Mouse (Mus musculus): ENCODE data around the gene Ctnnd2. TPM values are rescaled to one million over a fixed set of nuclear protein-coding genes. Genes with fewer than 3 reads are reported as not detected.

Gene Ctnnd2
- total RNA-seq, 2 experiments from 2014 or later = 223 to 229 TPM

DNA sequence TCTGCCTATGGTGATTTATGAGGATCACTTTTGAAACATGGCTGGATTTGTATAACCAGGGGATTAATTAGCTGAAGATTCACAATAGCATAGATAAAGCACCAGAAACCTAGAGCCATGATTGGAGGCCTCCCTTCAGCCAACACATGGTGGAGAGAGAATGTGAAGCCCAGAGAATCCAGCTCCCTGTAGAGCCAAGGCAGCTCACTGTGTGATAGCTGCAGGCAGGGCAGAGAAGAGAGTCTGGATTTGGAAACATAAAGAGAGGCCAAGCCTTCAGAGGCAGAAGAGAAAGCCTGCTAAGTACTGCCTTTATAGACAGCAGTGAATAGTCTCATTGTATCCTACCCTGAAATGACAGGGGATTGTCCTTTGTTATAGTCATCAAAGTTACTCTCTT is 340.7 kb downstream of the Ctnnd2 start:
- H3K27ac ChIP-seq = no peak overlapping the region
- no peak for TF ChIP-seq CTCF (conservative IDR thresholded peaks at IDR 0.05)
- H3K4me3 ChIP-seq = no peak overlapping the region
- DNase-seq (ENCODE audit: low spot score in 2 of 2) = no peak

GRCm38 (mm10) chr15:30515425-30515824 is 343.0 kb downstream of the Ctnnd2 start:
- no peak overlapping the region for H3K4me3 ChIP-seq
- TF ChIP-seq CTCF (conservative IDR thresholded peaks at IDR 0.05) = no peak
- no peak overlapping the region for H3K27ac ChIP-seq
- DNase-seq (ENCODE audit: low spot score in 2 of 2) = no peak

DNA sequence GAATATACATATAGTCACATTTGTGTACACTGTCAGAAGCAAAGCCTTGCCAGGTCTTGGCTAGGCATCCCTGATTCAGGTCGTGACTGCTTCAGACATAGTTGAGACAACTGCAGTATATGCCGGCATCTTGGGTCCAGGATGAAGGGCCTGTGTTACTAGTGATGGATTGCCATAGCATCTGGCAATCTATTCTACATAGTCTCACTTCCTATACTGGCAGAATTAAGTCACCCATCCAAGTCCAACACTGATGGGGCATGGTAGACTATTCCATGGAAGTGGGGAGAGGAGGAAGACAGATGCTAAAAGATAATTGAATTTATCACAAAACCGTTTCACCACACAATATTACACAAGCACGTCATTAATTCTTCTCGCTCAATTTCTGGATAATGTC is 369.1 kb downstream of the Ctnnd2 start:
- DNase-seq (ENCODE audit: low spot score in 2 of 2) = no peak
- H3K27ac ChIP-seq = no peak overlapping the region
- TF ChIP-seq CTCF (conservative IDR thresholded peaks at IDR 0.05) = no peak
- H3K4me3 ChIP-seq = no peak overlapping the region

DNA sequence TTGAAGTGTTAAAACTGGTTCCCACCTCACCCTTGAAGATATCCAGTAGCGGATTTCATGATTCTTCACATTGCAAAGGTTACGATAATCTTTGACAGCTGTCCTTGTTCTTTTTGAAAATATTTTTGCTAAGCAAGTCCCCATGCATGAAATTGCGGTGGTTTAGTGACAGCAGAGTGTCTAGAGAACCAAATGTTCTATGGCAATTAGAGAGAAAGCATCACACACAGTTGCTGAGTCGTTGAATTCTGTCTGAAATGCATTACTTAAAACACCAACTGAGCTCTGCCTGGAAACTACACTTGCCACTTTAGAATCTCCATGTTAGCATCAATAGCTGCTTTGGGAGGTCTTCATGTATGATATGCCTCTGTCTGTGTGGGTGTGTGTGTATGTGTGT is 375.9 kb downstream of the Ctnnd2 start:
- DNase-seq (ENCODE audit: low spot score in 2 of 2) = no peak
- no peak for TF ChIP-seq CTCF (conservative IDR thresholded peaks at IDR 0.05)
- no peak overlapping the region for H3K4me3 ChIP-seq
- peak overlapping the region; percentile 83 for H3K27ac ChIP-seq

DNA sequence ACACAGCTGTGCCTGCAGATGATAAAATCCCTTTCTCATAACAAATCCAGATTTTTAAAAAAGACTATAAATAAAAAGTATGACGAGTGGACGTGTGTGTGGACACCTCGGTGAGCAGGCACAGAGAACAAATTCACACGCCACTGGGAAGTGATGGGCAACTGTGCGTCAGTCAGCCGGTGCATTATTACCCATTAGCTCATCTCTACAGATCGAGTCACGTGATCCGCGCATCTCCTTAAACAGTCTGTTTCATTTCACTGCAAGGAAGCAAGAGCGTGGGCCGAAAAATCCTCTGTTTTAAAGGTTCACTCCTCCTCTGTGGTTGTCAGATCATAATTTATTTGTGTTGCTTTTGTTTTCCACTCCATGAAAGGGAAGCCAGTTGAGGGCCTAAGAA is 378.6 kb downstream of the Ctnnd2 start:
- Histone ChIP-seq H3K4me3 (no peak overlapping the region), H3K27ac (peak overlapping the region; percentile 57)
- DNase-seq (ENCODE audit: low spot score in 2 of 2) = no peak
- no peak for TF ChIP-seq CTCF (conservative IDR thresholded peaks at IDR 0.05)

DNA sequence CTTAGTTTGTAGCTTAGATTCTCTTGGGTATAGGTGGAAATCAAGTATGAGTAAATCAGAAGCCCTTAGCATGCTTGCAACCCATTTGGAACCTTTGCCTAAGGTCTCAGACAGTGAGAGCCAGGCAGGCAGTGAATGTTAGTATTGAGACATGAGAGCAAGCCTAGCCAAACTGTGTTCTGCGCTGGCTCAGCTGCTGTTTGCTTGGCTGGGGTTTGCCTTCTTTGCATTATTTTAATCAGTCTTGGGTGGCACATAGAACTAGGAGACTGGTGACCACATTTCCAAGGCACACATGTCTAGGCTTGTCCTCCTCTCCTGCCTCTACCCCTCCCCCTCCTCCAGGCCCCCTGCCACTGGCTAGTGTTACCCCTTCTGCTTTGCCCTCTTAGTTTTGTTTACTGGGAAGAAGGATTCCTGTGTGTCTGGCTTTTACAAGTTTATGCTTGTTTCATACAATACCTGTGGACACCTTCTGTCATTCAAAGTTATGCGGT is 381.6 kb downstream of the Ctnnd2 start:
- TF ChIP-seq CTCF (conservative IDR thresholded peaks at IDR 0.05) = no peak
- no peak overlapping the region for H3K27ac ChIP-seq
- H3K4me3 ChIP-seq = no peak overlapping the region
- no peak for DNase-seq (ENCODE audit: low spot score in 2 of 2)

DNA sequence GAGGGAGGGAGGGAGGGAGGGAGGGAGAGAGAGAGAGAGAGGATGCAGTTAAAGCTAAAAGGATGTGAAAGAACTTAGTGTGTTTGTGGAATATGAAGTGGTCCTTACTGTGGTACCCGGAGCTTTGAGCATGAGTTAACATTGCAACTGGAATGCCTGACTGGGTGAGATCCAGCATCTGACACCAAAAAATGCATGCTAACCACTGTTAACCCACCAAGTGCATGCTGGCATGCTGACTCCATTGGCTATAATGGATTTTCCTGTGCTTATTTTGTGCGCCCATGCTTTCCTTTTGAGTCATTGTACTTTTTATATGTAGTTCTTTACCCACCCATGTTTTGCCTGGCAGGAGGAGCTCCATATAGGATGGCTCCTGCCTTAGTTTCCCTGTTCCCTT is 383.4 kb downstream of the Ctnnd2 start:
- no peak for DNase-seq (ENCODE audit: low spot score in 2 of 2)
- H3K4me3 ChIP-seq = no peak overlapping the region
- TF ChIP-seq CTCF (conservative IDR thresholded peaks at IDR 0.05) = no peak

DNA sequence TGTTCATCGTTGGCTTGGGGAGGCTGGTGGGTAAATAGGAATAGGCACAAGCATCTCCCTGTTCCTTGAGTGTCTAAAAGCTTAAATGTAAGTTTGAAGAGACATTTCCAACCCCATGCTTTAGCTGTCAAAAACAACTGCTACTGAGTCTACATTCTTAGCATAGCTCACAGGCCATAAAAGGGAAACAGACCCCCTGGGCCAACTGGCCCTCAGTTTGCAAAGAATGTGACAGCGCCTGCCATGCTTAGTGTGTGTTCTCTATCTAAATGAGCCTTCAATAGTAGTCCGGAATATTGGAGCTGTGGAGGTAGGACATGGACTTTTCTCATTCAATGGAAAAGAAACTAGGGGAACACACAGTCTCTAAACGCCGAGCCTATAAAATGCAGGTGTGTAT is 390.0 kb downstream of the Ctnnd2 start:
- DNase-seq (ENCODE audit: low spot score in 2 of 2) = no peak
- no peak overlapping the region for H3K4me3 ChIP-seq
- no peak overlapping the region for H3K27ac ChIP-seq
- TF ChIP-seq CTCF (conservative IDR thresholded peaks at IDR 0.05) = no peak

More for the DNA sequence above, 383.4 kb downstream of the Ctnnd2 start:
- H3K27ac ChIP-seq = no peak overlapping the region

DNA sequence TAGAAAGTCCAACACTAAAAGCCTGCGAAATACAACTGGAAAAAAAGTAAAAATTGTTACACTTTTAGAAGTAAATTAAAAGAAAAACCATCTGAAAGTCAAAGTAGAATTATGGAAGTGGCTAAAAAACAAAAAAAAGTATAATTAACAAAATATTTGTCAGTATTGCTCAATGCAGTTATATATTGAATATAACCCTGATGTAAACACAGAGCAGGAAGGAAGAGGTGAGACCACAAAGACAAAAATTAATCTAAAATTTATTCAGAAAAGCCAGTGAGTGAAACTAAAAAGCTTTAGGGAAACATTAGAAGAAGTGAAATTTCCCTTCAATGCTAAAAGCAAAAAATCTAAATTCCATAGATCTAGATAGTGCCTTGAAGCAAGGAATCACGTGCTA is 392.2 kb downstream of the Ctnnd2 start:
- DNase-seq (ENCODE audit: low spot score in 2 of 2) = no peak
- no peak for TF ChIP-seq CTCF (conservative IDR thresholded peaks at IDR 0.05)
- Histone ChIP-seq H3K27ac (no peak overlapping the region), H3K4me3 (no peak overlapping the region)

GRCm38 (mm10) chr15:30570254-30570800 is 397.9 kb downstream of the Ctnnd2 start:
- no peak for TF ChIP-seq CTCF (conservative IDR thresholded peaks at IDR 0.05)
- peak in 1 of 2 experiments; percentile 62 for DNase-seq (ENCODE audit: low spot score in 2 of 2)
- Histone ChIP-seq H3K27ac (peak overlapping the region; percentile 85), H3K4me3 (no peak overlapping the region)

DNA sequence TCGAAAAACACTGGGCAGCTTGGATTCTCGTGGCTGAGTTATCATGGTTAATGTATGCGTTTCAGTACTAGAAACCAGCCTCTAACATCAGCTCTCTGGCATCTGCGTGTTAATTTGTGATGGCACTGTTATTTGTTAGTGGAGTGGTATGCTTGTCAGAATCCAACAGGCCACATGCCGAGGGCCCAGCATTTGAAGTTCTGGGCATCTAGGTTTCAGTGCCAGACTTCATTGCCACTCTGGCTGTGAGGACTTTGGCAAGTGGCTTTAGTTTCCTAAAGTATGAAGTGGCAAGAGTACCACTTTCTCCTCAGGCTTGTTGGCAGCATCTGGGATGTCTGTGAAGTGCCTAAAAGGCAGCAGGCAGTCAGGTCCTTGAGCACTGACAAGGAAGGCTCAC is 415.1 kb downstream of the Ctnnd2 start:
- Histone ChIP-seq H3K4me3 (no peak overlapping the region), H3K27ac (no peak overlapping the region)
- DNase-seq (ENCODE audit: low spot score in 2 of 2) = no peak
- TF ChIP-seq CTCF (conservative IDR thresholded peaks at IDR 0.05) = no peak

- no peak for DNase-seq (ENCODE audit: low spot score in 2 of 2)
- Histone ChIP-seq H3K27ac (no peak overlapping the region), H3K4me3 (no peak overlapping the region)
- no peak for TF ChIP-seq CTCF (conservative IDR thresholded peaks at IDR 0.05)
Measured at GRCm38 (mm10) chr15:30590865-30591264, 418.5 kb downstream of the Ctnnd2 start.

GRCm38 (mm10) chr15:30595507-30595906 is 423.1 kb downstream of the Ctnnd2 start:
- Histone ChIP-seq H3K4me3 (no peak overlapping the region), H3K27ac (no peak overlapping the region)
- no peak for DNase-seq (ENCODE audit: low spot score in 2 of 2)
- no peak for TF ChIP-seq CTCF (conservative IDR thresholded peaks at IDR 0.05)

DNA sequence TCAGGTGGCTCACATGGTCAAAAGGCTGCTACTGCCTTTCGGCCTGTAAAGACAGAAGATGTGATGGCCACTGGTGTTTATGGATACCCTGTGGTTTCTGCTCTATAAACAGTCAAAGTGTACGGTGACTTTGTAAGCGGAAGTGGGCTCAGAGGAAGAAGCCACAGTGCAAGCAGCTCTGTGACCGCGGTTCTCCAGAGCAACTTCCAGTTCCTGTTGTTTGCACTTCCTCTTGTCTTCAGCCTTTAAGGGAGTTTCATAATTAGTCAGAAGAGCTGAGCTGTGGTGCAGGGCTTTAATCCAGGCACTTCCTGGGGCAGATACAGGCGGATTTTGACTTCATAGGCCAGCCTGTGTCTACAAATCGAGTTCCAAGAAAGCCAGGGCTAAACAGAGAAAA is 438.2 kb downstream of the Ctnnd2 start:
- no peak for DNase-seq (ENCODE audit: low spot score in 2 of 2)
- no peak overlapping the region for H3K27ac ChIP-seq
- no peak overlapping the region for H3K4me3 ChIP-seq
- TF ChIP-seq CTCF (conservative IDR thresholded peaks at IDR 0.05) = no peak

GRCm38 (mm10) chr15:30615451-30615850 is 443.1 kb downstream of the Ctnnd2 start:
- no peak overlapping the region for H3K4me3 ChIP-seq
- no peak for DNase-seq (ENCODE audit: low spot score in 2 of 2)

More at GRCm38 (mm10) chr15:30615451-30615850, 443.1 kb downstream of the Ctnnd2 start:
- no peak overlapping the region for H3K27ac ChIP-seq
- TF ChIP-seq CTCF (conservative IDR thresholded peaks at IDR 0.05) = no peak
